Mouse (Mus musculus) cerebellum, adult 8-10 months (tissue): ENCODE measurements at regions not wholly inside any gene's neighbourhood (a gene's known extent, or its start where the extent isn't known, plus 50 kb on each side); places are given as distances from the start of the nearest gene placed in this dataset.

Source experiments
- DNase-seq: peaks from one replicate; pipeline ENCODE4 v3.0.0; 2022

GRCm38 (mm10) chr9:8273253-8273652 is 139.2 kb upstream of the Cep126 start:
- peak; percentile 2 for DNase-seq

GRCm38 (mm10) chr9:8249542-8249941 is 115.4 kb upstream of the Cep126 start:
- no peak for DNase-seq

- no peak for DNase-seq
Observed at GRCm38 (mm10) chr9:8228078-8228477, 94.0 kb upstream of the Cep126 start.

GRCm38 (mm10) chr9:8226415-8226814 is 92.3 kb upstream of the Cep126 start:
- no peak for DNase-seq

GRCm38 (mm10) chr9:8208855-8209254 is 74.8 kb upstream of the Cep126 start:
- DNase-seq: peak; percentile 1

GRCm38 (mm10) chr9:8185433-8185832 is 51.3 kb upstream of the Cep126 start:
- DNase-seq: no peak
